In genomic region chr5:146846489-146846888, GRCm38 (mm10) we compare ENCODE assay signal across 10 mouse cellular contexts. TPM values are rescaled to one million over a fixed set of nuclear protein-coding genes. Genes with fewer than 3 reads are reported as not detected.
DNase-seq lines count a peak whose midpoint lies in the region; ATAC-seq and TF ChIP-seq lines count a peak whose summit lies in the region.
"Had no signal": no experiment of that assay in that cellular context is flagged by ENCODE, and none has a peak within 500 bp of the region (broad histone marks: within the 10 kb centered on the region; RNA-seq: fewer than 3 reads in every experiment).

No protein-coding gene starts in this region.

- H3K36me3 ChIP-seq in embryonic facial prominence, embryonic 15.5 days, result no peaks in the 10 kb centered on the region
- no peaks in the 10 kb centered on the region for H3K36me3 ChIP-seq in kidney, embryonic 15.5 days
- no peaks in the 10 kb centered on the region for H3K36me3 ChIP-seq in neural tube, embryonic 12.5 days

- peak overlapping the region; percentile 100 for H3K4me2 ChIP-seq in embryonic facial prominence, embryonic 15.5 days (replicated peaks)
- peak overlapping the region; percentile 83 for H3K4me2 ChIP-seq in kidney, embryonic 15.5 days
- H3K4me2 ChIP-seq in neural tube, embryonic 12.5 days (replicated peaks), result peak overlapping the region; percentile 77; the same call in 1 of the 2 replicates

- no peak for TF ChIP-seq POLR2A in cerebellum, adult 2 months (IDR thresholded peaks at IDR 0.05; ENCODE audit: borderline replicate concordance, insufficient read depth, low read length)

- peak overlapping the region; percentile 80; the same call in 1 of the 2 replicates for H3K27ac ChIP-seq in layer of hippocampus, adult 2 months
- no peak overlapping the region for H3K27ac ChIP-seq in embryonic facial prominence, embryonic 15.5 days (replicated peaks)
- peak overlapping the region; percentile 87 for H3K27ac ChIP-seq in kidney, embryonic 15.5 days
- H3K27ac ChIP-seq in neural tube, embryonic 12.5 days, result no peak overlapping the region
- H3K27ac ChIP-seq in cerebellum, adult 2 months (ENCODE audit: insufficient read depth, low read length), result no peak overlapping the region

- ATAC-seq in embryonic facial prominence, embryonic 15.5 days (ENCODE audit: insufficient number of reproducible peaks, low FRiP score, low TSS enrichment, low read depth), result no peak
- ATAC-seq in kidney, embryonic 15.5 days (replicated peaks; ENCODE audit: low FRiP score), result no peak
- ATAC-seq in neural tube, embryonic 12.5 days (ENCODE audit: low FRiP score, low read depth), result no peak

- no peak for DNase-seq in layer of hippocampus, adult 2 months (ENCODE audit: low spot score in 2 of 2)
- no peak for DNase-seq in layer of hippocampus, adult 11-12 months (ENCODE audit: low spot score)
- DNase-seq in frontal cortex, postnatal 10 days (ENCODE audit: low spot score in 2 of 2), result no peak
- no peak for DNase-seq in cerebellum, adult 2 months
- DNase-seq in layer of hippocampus, adult 8-10 months (ENCODE audit: low spot score in 2 of 2), result no peak
- DNase-seq: cerebellum, adult 8-10 months had no signal

- H3K4me1 ChIP-seq in embryonic facial prominence, embryonic 15.5 days, result peaks cover 27% of the 10 kb centered on the region
- H3K4me1 ChIP-seq in kidney, embryonic 15.5 days, result peaks cover 31% of the 10 kb centered on the region
- H3K4me1 ChIP-seq in neural tube, embryonic 12.5 days, result peaks cover 13% of the 10 kb centered on the region
- H3K4me1 ChIP-seq in cerebellum, adult 2 months (ENCODE audit: control insufficient read depth, insufficient read depth, low read length), result no peaks in the 10 kb centered on the region

- H3K27me3 ChIP-seq in embryonic facial prominence, embryonic 15.5 days, result no peaks in the 10 kb centered on the region
- no peaks in the 10 kb centered on the region for H3K27me3 ChIP-seq in kidney, embryonic 15.5 days
- H3K27me3 ChIP-seq in neural tube, embryonic 12.5 days (replicated peaks), result no peaks in the 10 kb centered on the region
- H3K27me3 ChIP-seq in cerebellum, adult 2 months (ENCODE audit: control insufficient read depth, insufficient read depth, low read length), result no peaks in the 10 kb centered on the region

- H3K9me3 ChIP-seq in embryonic facial prominence, embryonic 15.5 days (replicated peaks), result no peaks in the 10 kb centered on the region
- H3K9me3 ChIP-seq in kidney, embryonic 15.5 days (replicated peaks), result no peaks in the 10 kb centered on the region
- H3K9me3 ChIP-seq in neural tube, embryonic 12.5 days, result no peaks in the 10 kb centered on the region

- no peak overlapping the region for H3K9ac ChIP-seq in embryonic facial prominence, embryonic 15.5 days
- H3K9ac ChIP-seq in kidney, embryonic 15.5 days, result 0 out of 2 replicates have a peak overlapping the region, but pooled peaks have one; percentile 0
- H3K9ac ChIP-seq in neural tube, embryonic 12.5 days, result no peak overlapping the region

- peak overlapping the region; percentile 83; the same call in 1 of the 2 replicates for H3K4me3 ChIP-seq in layer of hippocampus, adult 2 months
- no peak overlapping the region for H3K4me3 ChIP-seq in embryonic facial prominence, embryonic 15.5 days (replicated peaks)
- H3K4me3 ChIP-seq in kidney, embryonic 15.5 days (replicated peaks), result peak overlapping the region; percentile 63
- H3K4me3 ChIP-seq in neural tube, embryonic 12.5 days, result no peak overlapping the region
- H3K4me3 ChIP-seq in cerebellum, adult 2 months (replicated peaks; ENCODE audit: insufficient read depth, low read depth, low read length), result no peak overlapping the region

- TF ChIP-seq CTCF in layer of hippocampus, adult 2 months (conservative IDR thresholded peaks at IDR 0.05), result no peak
- TF ChIP-seq CTCF in cerebellum, adult 2 months (IDR thresholded peaks at IDR 0.05; ENCODE audit: borderline replicate concordance, insufficient read depth, low read depth, low read length), result no peak

- 25% methylated on average over 2 of the region's 2 CpGs for WGBS in embryonic facial prominence, embryonic 15.5 days
- 19% methylated on average over 2 of the region's 2 CpGs for WGBS in kidney, embryonic 15.5 days
- 84% methylated on average over 2 of the region's 2 CpGs for WGBS in neural tube, embryonic 12.5 days
- 83% methylated on average over 2 of the region's 2 CpGs for WGBS in cerebellum, adult 2 months

RNA-seq across cellular contexts. Expression of gene Rasl11a, which starts 1.6 kb away (rescaled TPM):
- 10 to 100 TPM; 11.0 to 13.7 TPM for total RNA-seq in layer of hippocampus, adult 2 months (2021)
- 11.2 and 13.0 TPM in 2 replicates for polyA plus RNA-seq in embryonic facial prominence, embryonic 15.5 days (2015; fragmentation: Nextera tagmentation; extraction: Ambion mirVana)
- 78.6 and 87.4 TPM in 2 replicates for polyA plus RNA-seq in kidney, embryonic 15.5 days (2015; fragmentation: Nextera tagmentation; extraction: Ambion mirVana)
- polyA plus RNA-seq in neural tube, embryonic 12.5 days (2016; fragmentation: Nextera tagmentation; extraction: Ambion mirVana), result 22.4 and 23.4 TPM in 2 replicates
- polyA plus RNA-seq in cerebellum, adult 2 months (2012; rRNA removed), result 5.6 and 7.4 TPM in 2 replicates
- 10 to 100 TPM; 10.8 to 15.0 (median 11.9) TPM for total RNA-seq in layer of hippocampus, adult 8-10 months (2022)
- total RNA-seq: granulocyte monocyte progenitor cell, adult 5-6 weeks had no signal

RNA-seq across cellular contexts. Expression of gene Rpl21, which starts 13.8 kb away (rescaled TPM):
- 100 to 1,000 TPM; 205 to 212 TPM for total RNA-seq in layer of hippocampus, adult 2 months (2021)
- 545 and 547 TPM in 2 replicates for polyA plus RNA-seq in embryonic facial prominence, embryonic 15.5 days (2015; fragmentation: Nextera tagmentation; extraction: Ambion mirVana)
- 549 and 599 TPM in 2 replicates for polyA plus RNA-seq in kidney, embryonic 15.5 days (2015; fragmentation: Nextera tagmentation; extraction: Ambion mirVana)
- 415 and 416 TPM in 2 replicates for polyA plus RNA-seq in neural tube, embryonic 12.5 days (2016; fragmentation: Nextera tagmentation; extraction: Ambion mirVana)
- 269 and 342 TPM in 2 replicates for polyA plus RNA-seq in cerebellum, adult 2 months (2012; rRNA removed)
- 100 to 1,000 TPM; 157 to 258 (median 206) TPM for total RNA-seq in layer of hippocampus, adult 8-10 months (2022)

RNA-seq across cellular contexts. Expression of gene Usp12, which starts 51.7 kb away (rescaled TPM):
- total RNA-seq in layer of hippocampus, adult 2 months (2021), result 10 to 100 TPM; 58.4 to 62.5 TPM
- polyA plus RNA-seq in embryonic facial prominence, embryonic 15.5 days (2015; fragmentation: Nextera tagmentation; extraction: Ambion mirVana), result 15.3 and 16.0 TPM in 2 replicates
- 21.2 and 21.7 TPM in 2 replicates for polyA plus RNA-seq in kidney, embryonic 15.5 days (2015; fragmentation: Nextera tagmentation; extraction: Ambion mirVana)
- 21.4 and 24.2 TPM in 2 replicates for polyA plus RNA-seq in neural tube, embryonic 12.5 days (2016; fragmentation: Nextera tagmentation; extraction: Ambion mirVana)
- 26.5 and 27.0 TPM in 2 replicates for polyA plus RNA-seq in cerebellum, adult 2 months (2012; rRNA removed)
- total RNA-seq in layer of hippocampus, adult 8-10 months (2022), result 10 to 100 TPM; 52.3 to 61.4 (median 57.4) TPM

Comparison
In these comparisons a context has a peak if more than half of its experiments do, and no peak if none do; other contexts are left out.
1. H3K27ac ChIP-seq: peak in layer of hippocampus, adult 2 months (single experiment) and kidney, embryonic 15.5 days (single experiment); none in embryonic facial prominence, embryonic 15.5 days (single experiment), neural tube, embryonic 12.5 days (single experiment) and cerebellum, adult 2 months (single experiment).
2. H3K4me3 ChIP-seq: peak in layer of hippocampus, adult 2 months (single experiment) and kidney, embryonic 15.5 days (single experiment); none in embryonic facial prominence, embryonic 15.5 days (single experiment), neural tube, embryonic 12.5 days (single experiment) and cerebellum, adult 2 months (single experiment).
3. Peak in every context shown above with its lines, with median percentiles within 50 percentile points of each other: H3K4me2 ChIP-seq.